Mouse (Mus musculus) gastrocnemius, postnatal 25 days (tissue): ENCODE data around the gene Plxna1. TPM values are rescaled to one million over a fixed set of nuclear protein-coding genes. Genes with fewer than 3 reads are reported as not detected.
A peak's percentile ranks its signal among the peaks of the same experiment; 100 is the strongest.

Experiments
- DNase-seq: peaks from one replicate; pipeline ENCODE4 v3.0.0; 2022
- total RNA-seq, 2 experiments: library from RNA; stranded (reverse); gene quantifications; 1 replicate in 1 of 2; 2 replicates in 1 of 2; pipeline ENCODE4 v1.2.3; 2021

Plxna1 gene
- total RNA-seq, 2 experiments from 2014 or later = 16.8 to 19.1 TPM

- DNase-seq = no peak
Measured at GRCm38 (mm10) chr6:89283095-89283494, 79.3 kb downstream of the Plxna1 start.

DNA sequence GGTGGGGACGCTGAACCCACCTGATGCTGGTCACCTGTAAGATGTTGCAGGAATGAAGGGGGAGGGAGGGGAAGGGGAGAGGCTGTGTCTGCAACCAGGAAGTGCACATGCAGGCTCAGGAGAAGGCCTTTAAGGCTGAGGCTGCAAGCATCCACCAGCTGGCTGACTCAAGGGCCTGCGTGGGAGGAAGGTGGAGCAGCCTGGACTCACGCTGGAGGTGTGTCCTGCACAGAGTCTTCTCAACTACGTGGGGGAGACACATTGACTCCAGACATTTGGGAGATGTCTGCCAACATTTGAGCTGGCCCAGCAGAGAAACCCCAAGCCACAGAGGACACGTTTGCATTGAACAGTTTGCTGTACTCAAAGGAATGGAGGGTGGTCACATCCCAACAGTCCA is 79.8 kb downstream of the Plxna1 start:
- no peak for DNase-seq

- DNase-seq = no peak
Measured at GRCm38 (mm10) chr6:89281492-89282332, 80.7 kb downstream of the Plxna1 start.

DNA sequence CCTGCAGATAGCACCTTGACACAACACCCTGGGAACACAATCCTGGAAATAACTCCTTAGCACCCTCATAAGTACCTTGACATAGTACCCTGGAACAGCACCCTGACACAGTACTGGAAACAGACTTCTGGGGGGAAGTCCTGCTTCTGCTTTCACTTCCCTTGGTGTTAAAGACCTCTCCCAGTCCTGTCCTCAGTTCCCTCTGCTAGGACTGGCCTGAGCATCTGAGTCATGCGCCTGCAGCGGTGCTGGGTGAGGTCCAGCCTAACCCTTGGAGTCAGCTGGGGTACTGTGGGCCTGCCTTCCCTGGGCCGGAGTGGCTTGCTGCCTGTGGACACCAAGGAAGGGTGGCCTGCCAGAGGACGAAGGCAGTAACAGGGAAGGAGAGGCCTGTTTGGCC is 81.9 kb downstream of the Plxna1 start:
- peak; percentile 67 for DNase-seq

DNA sequence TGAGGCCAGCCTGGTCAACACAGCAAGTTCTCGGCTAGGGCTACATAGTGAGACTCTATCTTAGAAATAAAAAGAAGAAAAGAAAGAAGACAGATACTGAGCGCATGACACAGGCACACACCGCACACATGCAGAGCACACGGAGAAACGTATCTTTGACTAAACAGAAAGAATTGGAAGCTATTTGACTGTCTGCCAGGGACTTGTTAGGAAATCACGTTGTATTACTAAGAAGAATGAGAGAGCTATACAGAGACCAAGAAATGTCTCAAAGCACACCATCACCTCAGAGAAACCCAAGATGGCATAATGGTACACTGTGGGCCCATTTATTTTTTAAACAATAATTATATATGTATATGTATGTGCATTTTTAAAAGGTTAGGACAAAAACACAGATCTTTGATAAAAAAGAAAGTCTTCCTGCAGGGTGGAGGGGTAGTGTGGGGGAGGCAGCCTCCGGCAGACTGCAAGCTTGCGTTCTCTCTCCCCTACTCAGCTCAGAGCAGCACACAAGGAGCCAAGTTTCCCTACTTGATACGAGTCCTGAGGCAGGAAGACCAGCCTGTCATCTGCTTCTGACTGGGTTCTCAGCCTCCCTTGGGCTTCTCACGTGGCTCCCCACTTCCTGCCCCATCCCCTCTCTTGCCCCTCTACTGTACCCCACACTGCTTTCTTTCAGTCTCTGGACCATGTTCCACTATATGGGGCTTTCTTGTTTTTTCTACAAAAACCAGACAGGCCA is 90.5 kb downstream of the Plxna1 start:
- DNase-seq = no peak

DNA sequence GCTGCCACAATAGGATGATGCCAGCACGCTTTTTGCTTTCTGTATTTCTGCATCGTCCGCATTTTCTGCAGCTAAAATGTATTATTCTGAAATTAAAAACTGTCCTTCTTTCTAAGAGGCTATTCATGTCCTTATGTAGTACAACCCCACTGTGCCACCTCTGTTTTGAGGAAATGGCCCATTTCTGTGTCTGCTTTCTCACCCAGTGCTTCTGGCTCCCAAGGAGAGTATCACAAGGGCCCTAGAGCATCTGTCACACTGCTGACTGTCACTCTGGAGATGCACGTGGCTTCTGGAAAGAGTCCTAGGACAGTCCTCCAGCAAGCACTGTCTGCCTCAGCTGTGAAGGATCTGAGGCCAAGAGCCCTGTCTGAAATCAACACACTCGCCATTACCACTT is 95.2 kb downstream of the Plxna1 start:
- DNase-seq = no peak

Other genes with a start within 250 kb of the Plxna1 start
- gene Chchd6, start 233.0 kb upstream of the Plxna1 start, total RNA-seq = 1 to 10 TPM; 1.6 to 3.0 TPM